Mouse (Mus musculus) kidney, postnatal 0 days (tissue): Measurements from ENCODE around the gene Ispd. TPM values are rescaled to one million over a fixed set of nuclear protein-coding genes. Genes with fewer than 3 reads are reported as not detected.

Experiments
- ATAC-seq: fragments of 200-750 bp; cut with Nextera tagmentation; replicated peaks from 2 replicates; pipeline ENCODE4 v1.8.0; 2017; ENCODE audit warnings: low read depth, moderate number of reproducible peaks, moderate TSS enrichment, moderate library complexity; ENCODE audit not compliant: low FRiP score
- DNase-seq: peaks from one replicate; pipeline ENCODE4 v3.0.0-alpha.2; 2016; ENCODE audit warnings: low spot score
- H3K27ac ChIP-seq: fragments of 300-500 bp; sonication (generic); 2 replicates; pipeline ENCODE4 v1.5.1; 2014; ENCODE audit warnings: mild to moderate bottlenecking
- H3K27me3 ChIP-seq: fragments of 300-500 bp; sonication (generic); 2 replicates; pipeline ENCODE4 v1.6.1; 2014; ENCODE audit warnings: low read length, mixed read lengths; ENCODE audit not compliant: insufficient read depth
- H3K36me3 ChIP-seq: fragments of 300-500 bp; sonication (generic); 2 replicates; pipeline ENCODE4 v1.6.1; 2014; ENCODE audit warnings: low read length, mixed read lengths; ENCODE audit not compliant: insufficient read depth
- H3K4me1 ChIP-seq: fragments of 300-500 bp; sonication (generic); replicated peaks from 2 replicates; pipeline ENCODE4 v1.6.1; 2014; ENCODE audit warnings: antibody characterized with exemption, low read length, mixed read lengths; ENCODE audit not compliant: insufficient read depth
- H3K4me2 ChIP-seq: fragments of 300-500 bp; sonication (generic); 2 replicates; pipeline ENCODE4 v1.6.1; 2014; ENCODE audit warnings: mild to moderate bottlenecking, low read length, moderate library complexity, mixed read lengths
- H3K4me3 ChIP-seq: fragments of 300-500 bp; sonication (generic); replicated peaks from 2 replicates; pipeline ENCODE4 v1.5.1; 2014; ENCODE audit warnings: low read depth, low read length
- H3K9ac ChIP-seq: fragments of 300-500 bp; sonication (generic); 2 replicates; pipeline ENCODE4 v1.6.1; 2014; ENCODE audit warnings: low read depth, low read length
- H3K9me3 ChIP-seq: fragments of 300-500 bp; sonication (generic); replicated peaks from 2 replicates; pipeline ENCODE4 v1.6.1; 2016; ENCODE audit warnings: low read length, inconsistent platforms, mixed read lengths
- CTCF ChIP-seq: IDR thresholded peaks from 2 replicates; pipeline ENCODE4 v1.5.1; 2016; ENCODE audit warnings: antibody characterized with exemption, low read depth, mild to moderate bottlenecking, moderate library complexity
- WGBS: fragments of 180-500 bp; shearing (Covaris S2); extraction: QIAGEN DNeasy Blood & Tissue Kit; methylation state at CpG from one replicate; pipeline ENCODE4 v1.1.7; 2014; 5-methylcytosine and 5-hydroxymethylcytosine counted together
- polyA plus RNA-seq: library from polyadenylated mRNA; unstranded; fragments of >200 nt; fragmentation: Nextera tagmentation; extraction: Ambion mirVana; gene quantifications from 2 replicates; pipeline ENCODE4 v1.2.1, GENCODE M21; 2015

Ispd gene
- polyA plus RNA-seq, 1 experiment from 2014 or later = 21.4 TPM

DNA sequence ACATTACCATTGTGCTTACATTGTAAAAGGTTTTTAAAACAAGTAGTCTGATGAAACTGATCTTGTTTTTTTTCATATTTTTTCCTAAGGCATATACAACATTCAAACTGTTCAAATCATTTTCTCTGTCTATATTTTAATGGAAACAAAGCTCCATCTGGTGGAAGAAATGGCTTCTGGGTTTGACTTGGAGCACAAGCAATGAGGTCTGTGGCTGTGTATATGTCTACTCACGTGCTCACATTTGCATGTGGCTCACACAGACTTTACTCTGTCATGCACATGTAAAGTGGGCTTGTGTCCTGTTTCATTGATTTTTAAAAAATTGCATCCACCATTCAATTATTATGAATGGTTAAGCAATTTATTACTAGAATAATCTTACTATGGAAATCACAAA lies 323.1 kb downstream of the Ispd start:
- no peaks in the 10 kb centered on the region for H3K36me3 ChIP-seq
- no peak overlapping the region for H3K4me2 ChIP-seq
- H3K9me3 ChIP-seq = no peaks in the 10 kb centered on the region
- ATAC-seq (no peak), DNase-seq (peak; percentile 52)
- WGBS = 67% methylated on average over 1 of the region's 1 CpGs
- no peak overlapping the region for H3K4me3 ChIP-seq
- no peaks in the 10 kb centered on the region for H3K27me3 ChIP-seq
- H3K4me1 ChIP-seq = no peaks in the 10 kb centered on the region
- no peak overlapping the region for H3K9ac ChIP-seq
- peak; percentile 58; the same call in 1 of the 2 replicates for TF ChIP-seq CTCF
- no peak overlapping the region for H3K27ac ChIP-seq

- Histone ChIP-seq H3K36me3 (no peaks in the 10 kb centered on the region), H3K4me2 (no peak overlapping the region), H3K4me1 (no peaks in the 10 kb centered on the region), H3K9ac (no peak overlapping the region), H3K27me3 (no peaks in the 10 kb centered on the region), H3K4me3 (no peak overlapping the region), H3K9me3 (no peaks in the 10 kb centered on the region), H3K27ac (no peak overlapping the region)
- no peak for DNase-seq
- ATAC-seq = no peak
- 76% methylated on average over 1 of the region's 1 CpGs for WGBS
- no peak for TF ChIP-seq CTCF
Measured at GRCm38 (mm10) chr12:36708810-36709209, 327.6 kb downstream of the Ispd start.

DNA sequence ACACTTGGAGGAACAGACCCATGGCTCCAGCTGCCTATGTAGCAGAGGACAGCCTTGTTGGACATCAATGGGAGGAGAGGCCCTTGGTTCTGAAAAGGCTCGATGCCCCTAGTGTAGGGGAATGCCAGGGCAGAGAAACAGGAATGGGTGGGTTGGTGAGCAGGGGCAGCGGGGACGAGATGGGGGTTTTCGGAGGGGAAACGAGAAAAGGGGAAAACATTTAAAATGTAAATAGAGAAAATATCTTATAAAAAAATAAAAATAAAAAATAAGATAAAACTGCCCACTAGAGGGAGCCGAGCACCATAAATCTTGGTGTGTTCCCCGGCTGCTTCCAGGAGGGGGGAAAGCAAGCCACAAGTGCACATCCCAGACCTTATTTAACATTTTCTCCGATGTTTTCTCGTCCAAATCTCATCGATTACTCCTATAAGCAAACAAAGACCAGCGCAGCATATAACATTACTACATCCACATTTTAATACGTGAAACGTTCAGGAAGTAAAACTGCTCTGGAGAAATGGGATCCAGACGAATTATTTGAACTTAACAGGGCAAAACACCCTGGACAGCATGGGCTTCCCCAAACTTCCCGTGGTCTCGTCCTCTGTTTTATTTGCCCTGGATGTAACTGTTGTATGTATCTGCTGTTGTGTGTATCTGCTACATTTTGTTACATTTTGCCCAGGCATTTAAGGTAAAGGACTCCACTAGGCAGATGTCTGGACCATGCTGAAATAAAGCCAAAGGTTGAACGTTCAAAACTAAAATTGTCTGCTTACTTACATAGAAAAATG lies 332.8 kb downstream of the Ispd start:
- Histone ChIP-seq H3K9me3 (no peaks in the 10 kb centered on the region), H3K4me1 (0 out of 2 replicates have a peak, but pooled peaks cover 2% of the 10 kb centered on the region), H3K4me3 (peak overlapping the region; percentile 20; the same call in 1 of the 2 replicates), H3K4me2 (peak overlapping the region; percentile 56), H3K9ac (no peak overlapping the region), H3K27me3 (no peaks in the 10 kb centered on the region), H3K36me3 (no peaks in the 10 kb centered on the region), H3K27ac (no peak overlapping the region)
- DNase-seq (peak; percentile 82), ATAC-seq (no peak)
- 16% methylated on average over 17 of the region's 17 CpGs for WGBS
- peak; percentile 70 for TF ChIP-seq CTCF

DNA sequence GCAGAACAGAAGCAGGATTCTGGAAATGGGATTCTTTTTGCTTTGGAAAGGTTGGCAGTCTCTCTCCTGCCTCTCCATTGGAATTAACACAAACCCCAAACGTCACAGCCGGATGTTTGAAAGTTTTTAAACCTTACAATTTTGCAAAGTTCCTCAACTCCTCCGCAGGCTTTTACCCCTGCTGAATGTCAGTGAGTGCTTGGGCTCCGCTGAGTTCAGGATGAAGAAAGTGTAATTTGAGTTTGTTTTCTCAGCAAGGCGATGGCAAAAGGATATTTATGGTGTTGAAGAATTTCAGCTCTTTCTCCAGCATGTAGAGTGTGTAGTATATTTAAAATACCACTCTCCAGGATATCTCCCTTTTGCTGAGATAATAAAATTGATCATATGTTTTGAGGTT lies 336.3 kb downstream of the Ispd start:
- Histone ChIP-seq H3K36me3 (no peaks in the 10 kb centered on the region), H3K4me1 (0 out of 2 replicates have a peak, but pooled peaks cover 2% of the 10 kb centered on the region), H3K27ac (no peak overlapping the region), H3K9ac (no peak overlapping the region), H3K4me3 (no peak overlapping the region), H3K27me3 (no peaks in the 10 kb centered on the region), H3K9me3 (no peaks in the 10 kb centered on the region), H3K4me2 (peak overlapping the region; percentile 17; the same call in 1 of the 2 replicates)
- peak; percentile 63 for DNase-seq
- 23% methylated on average over 5 of the region's 5 CpGs for WGBS
- no peak for TF ChIP-seq CTCF
- no peak for ATAC-seq

GRCm38 (mm10) chr12:36718417-36718816 lies 337.2 kb downstream of the Ispd start:
- no peak overlapping the region for H3K4me3 ChIP-seq
- H3K36me3 ChIP-seq = no peaks in the 10 kb centered on the region
- no peaks in the 10 kb centered on the region for H3K9me3 ChIP-seq
- 48% methylated on average over 2 of the region's 2 CpGs for WGBS
- no peak for DNase-seq
- no peak overlapping the region for H3K9ac ChIP-seq
- 0 out of 2 replicates have a peak, but pooled peaks cover 2% of the 10 kb centered on the region for H3K4me1 ChIP-seq
- TF ChIP-seq CTCF = 0 out of 2 replicates have a peak, but pooled peaks have one; percentile 3
- peak overlapping the region; percentile 17; the same call in 1 of the 2 replicates for H3K4me2 ChIP-seq
- no peak for ATAC-seq
- no peak overlapping the region for H3K27ac ChIP-seq
- no peaks in the 10 kb centered on the region for H3K27me3 ChIP-seq

DNA sequence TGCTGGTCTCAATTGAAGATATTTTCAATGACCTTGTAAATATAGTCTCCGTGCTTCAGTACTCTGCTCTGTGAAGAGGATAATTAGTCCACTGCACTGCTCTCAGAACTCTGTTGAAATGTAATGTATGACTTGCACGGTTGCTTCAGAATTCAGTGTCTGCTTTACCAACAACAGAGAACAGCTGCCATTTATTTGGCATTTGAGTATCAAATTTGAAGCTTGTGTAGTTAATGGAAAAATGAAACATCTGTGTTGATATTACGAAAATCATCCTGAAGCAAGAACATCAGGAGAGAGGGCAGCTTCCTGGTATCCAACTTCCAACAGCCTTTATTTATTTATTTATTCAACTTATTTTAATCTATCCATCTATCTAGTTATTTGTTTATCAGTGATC lies 337.8 kb downstream of the Ispd start:
- no peak for ATAC-seq
- Histone ChIP-seq H3K27ac (no peak overlapping the region), H3K9me3 (no peaks in the 10 kb centered on the region), H3K36me3 (no peaks in the 10 kb centered on the region), H3K4me3 (no peak overlapping the region), H3K27me3 (no peaks in the 10 kb centered on the region), H3K4me2 (no peak overlapping the region), H3K4me1 (0 out of 2 replicates have a peak, but pooled peaks cover 2% of the 10 kb centered on the region), H3K9ac (no peak overlapping the region)
- no peak for DNase-seq
- WGBS = 44% methylated on average over 3 of the region's 3 CpGs
- no peak for TF ChIP-seq CTCF
